Mouse (Mus musculus) limb, embryonic 10.5 days (tissue): ENCODE data around the gene 4930404N11Rik. TPM values are rescaled to one million over a fixed set of nuclear protein-coding genes. Genes with fewer than 3 reads are reported as not detected.
A peak's percentile ranks its signal among the peaks of the same experiment; 100 is the strongest.

Experiments used
- DNase-seq: peaks from one replicate; pipeline ENCODE4 v3.0.0-alpha.2; 2017; ENCODE audit warnings: low spot score
- H3K27ac ChIP-seq: fragments of 300-500 bp; sonication (generic); 2 replicates; pipeline ENCODE4 v1.5.1; 2016; ENCODE audit warnings: mild to moderate bottlenecking
- H3K27me3 ChIP-seq: fragments of 300-500 bp; sonication (generic); 2 replicates; pipeline ENCODE4 v1.6.1; 2016; ENCODE audit warnings: low read depth, mild to moderate bottlenecking; ENCODE audit not compliant: poor library complexity, severe bottlenecking
- H3K36me3 ChIP-seq: fragments of 300-500 bp; sonication (generic); 2 replicates; pipeline ENCODE4 v1.6.1; 2016; ENCODE audit warnings: mild to moderate bottlenecking, moderate library complexity
- H3K4me1 ChIP-seq: fragments of 300-500 bp; sonication (generic); 2 replicates; pipeline ENCODE4 v1.6.1; 2016
- H3K4me3 ChIP-seq: fragments of 300-500 bp; sonication (generic); 2 replicates; pipeline ENCODE4 v1.5.1; 2016; ENCODE audit warnings: mild to moderate bottlenecking, moderate library complexity
- H3K9me3 ChIP-seq: fragments of 300-500 bp; sonication (generic); replicated peaks from 2 replicates; pipeline ENCODE4 v1.6.1; 2016; ENCODE audit warnings: mild to moderate bottlenecking
- WGBS: fragments of 180-500 bp; shearing (Covaris S2); methylation state at CpG from one replicate; pipeline ENCODE4 v1.1.7; 2016; 5-methylcytosine and 5-hydroxymethylcytosine counted together
- polyA plus RNA-seq: library from polyadenylated mRNA; unstranded; fragments of >200 nt; fragmentation: Nextera tagmentation; extraction: Ambion mirVana; gene quantifications from 2 replicates; pipeline ENCODE4 v1.2.1, GENCODE M21; 2016

4930404N11Rik gene
- polyA plus RNA-seq = 0.24 and 0.38 TPM in 2 replicates

GRCm38 (mm10) chr10:81365672-81366476 is at the start of gene 4930404N11Rik:
Gene 4930404N11Rik, minus strand, starts transcription at chr10:81365816.
- peaks cover 75% of the 10 kb centered on the region for H3K36me3 ChIP-seq

GRCm38 (mm10) chr10:81415146-81415545 is 49.5 kb upstream of the 4930404N11Rik start:
- Histone ChIP-seq H3K27ac (peak overlapping the region; percentile 89), H3K9me3 (no peaks in the 10 kb centered on the region), H3K36me3 (peaks cover 7% of the 10 kb centered on the region), H3K4me1 (peaks cover 99% of the 10 kb centered on the region), H3K4me3 (0 out of 2 replicates have a peak overlapping the region, but pooled peaks have one; percentile 14), H3K27me3 (peaks cover 3% of the 10 kb centered on the region)
- no peak for DNase-seq
- WGBS = 84% methylated on average over 5 of the region's 5 CpGs

More at GRCm38 (mm10) chr10:81365672-81366476, at the start of gene 4930404N11Rik:
- Histone ChIP-seq H3K4me3 (peak within 1 kb of the TSS; percentile 47), H3K4me1 (peaks cover 56% of the 10 kb centered on the region), H3K27me3 (peaks cover 40% of the 10 kb centered on the region), H3K27ac (no peak within 1 kb of the TSS), H3K9me3 (no peaks in the 10 kb centered on the region)
- DNase-seq = no peak
- 29% methylated on average over 12 of the region's 12 CpGs for WGBS

GRCm38 (mm10) chr10:81414682-81415081 is 49.1 kb upstream of the 4930404N11Rik start:
- H3K4me1 ChIP-seq = peaks cover 99% of the 10 kb centered on the region
- peaks cover 3% of the 10 kb centered on the region for H3K36me3 ChIP-seq
- H3K27ac ChIP-seq = peak overlapping the region; percentile 89
- H3K4me3 ChIP-seq = peak overlapping the region; percentile 34; the same call in 1 of the 2 replicates
- no peaks in the 10 kb centered on the region; the same call in 1 of the 2 replicates for H3K27me3 ChIP-seq
- H3K9me3 ChIP-seq = no peaks in the 10 kb centered on the region
- peak; percentile 58 for DNase-seq

GRCm38 (mm10) chr10:81413310-81414261 is 48.0 kb upstream of the 4930404N11Rik start:
- no peaks in the 10 kb centered on the region for H3K9me3 ChIP-seq
- peaks cover 3% of the 10 kb centered on the region for H3K36me3 ChIP-seq
- H3K4me1 ChIP-seq = peaks cover 100% of the 10 kb centered on the region
- DNase-seq = peak; percentile 78
- H3K27me3 ChIP-seq = no peaks in the 10 kb centered on the region
- H3K27ac ChIP-seq = peak overlapping the region; percentile 89
- H3K4me3 ChIP-seq = peak overlapping the region; percentile 34
- WGBS = 27% methylated on average over 26 of the region's 26 CpGs

- Histone ChIP-seq H3K9me3 (no peaks in the 10 kb centered on the region), H3K4me1 (peaks cover 100% of the 10 kb centered on the region), H3K27me3 (peaks cover 8% of the 10 kb centered on the region), H3K36me3 (peaks cover 3% of the 10 kb centered on the region), H3K4me3 (no peak overlapping the region), H3K27ac (peak overlapping the region; percentile 89)
- DNase-seq = no peak
- 74% methylated on average over 16 of the region's 16 CpGs for WGBS
These were observed 47.1 kb upstream of the 4930404N11Rik start for GRCm38 (mm10) chr10:81412586-81413309.

GRCm38 (mm10) chr10:81411471-81412400 is 46.1 kb upstream of the 4930404N11Rik start:
- no peak for DNase-seq
- WGBS = 85% methylated on average over 18 of the region's 18 CpGs
- no peak overlapping the region for H3K4me3 ChIP-seq

GRCm38 (mm10) chr10:81410981-81411380 is 45.4 kb upstream of the 4930404N11Rik start:
- WGBS = 88% methylated on average over 9 of the region's 9 CpGs
- Histone ChIP-seq H3K27ac (peak overlapping the region; percentile 89), H3K4me3 (no peak overlapping the region), H3K36me3 (peaks cover 3% of the 10 kb centered on the region), H3K4me1 (peaks cover 100% of the 10 kb centered on the region), H3K9me3 (no peaks in the 10 kb centered on the region), H3K27me3 (peaks cover 26% of the 10 kb centered on the region)
- DNase-seq = no peak

More at GRCm38 (mm10) chr10:81411471-81412400, 46.1 kb upstream of the 4930404N11Rik start:
- H3K27me3 ChIP-seq = peaks cover 18% of the 10 kb centered on the region
- H3K36me3 ChIP-seq = peaks cover 3% of the 10 kb centered on the region
- peak overlapping the region; percentile 89 for H3K27ac ChIP-seq
- peaks cover 100% of the 10 kb centered on the region for H3K4me1 ChIP-seq
- H3K9me3 ChIP-seq = no peaks in the 10 kb centered on the region

- WGBS = 59% methylated on average over 4 of the region's 4 CpGs
- H3K9me3 ChIP-seq = no peaks in the 10 kb centered on the region
- no peak for DNase-seq
- 0 out of 2 replicates have a peak overlapping the region, but pooled peaks have one; percentile 42 for H3K4me3 ChIP-seq
- peaks cover 99% of the 10 kb centered on the region for H3K4me1 ChIP-seq
- H3K27me3 ChIP-seq = peaks cover 32% of the 10 kb centered on the region
- peaks cover 9% of the 10 kb centered on the region for H3K36me3 ChIP-seq
- H3K27ac ChIP-seq = peak overlapping the region; percentile 80
These were observed 44.7 kb upstream of the 4930404N11Rik start for GRCm38 (mm10) chr10:81410350-81410749.

- Histone ChIP-seq H3K36me3 (peaks cover 17% of the 10 kb centered on the region), H3K27ac (peak overlapping the region; percentile 80), H3K27me3 (peaks cover 43% of the 10 kb centered on the region), H3K9me3 (no peaks in the 10 kb centered on the region), H3K4me1 (peaks cover 96% of the 10 kb centered on the region), H3K4me3 (peak overlapping the region; percentile 42)
- no peak for DNase-seq
- WGBS = 15% methylated on average over 8 of the region's 8 CpGs
These were observed 43.7 kb upstream of the 4930404N11Rik start for GRCm38 (mm10) chr10:81409330-81409729.

- H3K27ac ChIP-seq = peak overlapping the region; percentile 80
- H3K4me1 ChIP-seq = peaks cover 96% of the 10 kb centered on the region
- peak overlapping the region; percentile 42 for H3K4me3 ChIP-seq
- DNase-seq = peak; percentile 85
- H3K36me3 ChIP-seq = peaks cover 17% of the 10 kb centered on the region
- H3K27me3 ChIP-seq = peaks cover 47% of the 10 kb centered on the region
- no peaks in the 10 kb centered on the region for H3K9me3 ChIP-seq
- WGBS = 8% methylated on average over 9 of the region's 9 CpGs
These were observed 43.3 kb upstream of the 4930404N11Rik start for GRCm38 (mm10) chr10:81408871-81409291.

- peaks cover 52% of the 10 kb centered on the region for H3K27me3 ChIP-seq
- DNase-seq = no peak
- H3K36me3 ChIP-seq = peaks cover 17% of the 10 kb centered on the region
- H3K27ac ChIP-seq = peak overlapping the region; percentile 80
- no peaks in the 10 kb centered on the region for H3K9me3 ChIP-seq
- WGBS = 31% methylated on average over 13 of the region's 13 CpGs
- H3K4me3 ChIP-seq = peak overlapping the region; percentile 42
- H3K4me1 ChIP-seq = peaks cover 96% of the 10 kb centered on the region
These were observed 42.8 kb upstream of the 4930404N11Rik start for GRCm38 (mm10) chr10:81408424-81408729.
